Mouse (Mus musculus): ENCODE measurements at regions not wholly inside any gene's neighbourhood (a gene's known extent, or its start where the extent isn't known, plus 50 kb on each side); places are given as distances from the start of the nearest gene placed in this dataset.

DNA sequence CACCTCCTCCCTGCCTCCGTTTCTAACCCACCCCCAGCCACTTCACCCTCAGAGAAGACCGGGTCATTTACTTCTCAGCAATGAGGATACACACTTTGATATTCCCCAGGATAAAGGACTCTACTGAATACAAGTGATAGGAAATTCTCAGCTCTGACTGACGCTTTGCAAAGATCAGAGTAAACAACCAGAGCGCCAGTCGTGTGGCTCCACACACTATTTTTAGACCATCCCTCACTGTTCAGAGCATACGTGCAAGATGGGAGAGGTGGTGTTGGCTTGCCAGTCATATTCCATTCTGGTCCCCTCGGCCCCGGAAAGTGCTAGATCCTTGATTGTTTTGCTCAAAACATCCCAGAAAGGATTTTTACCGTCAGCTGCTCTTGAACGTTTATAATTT, 266.8 kb upstream of the Zfp637 start:
- no peak for ATAC-seq

DNA sequence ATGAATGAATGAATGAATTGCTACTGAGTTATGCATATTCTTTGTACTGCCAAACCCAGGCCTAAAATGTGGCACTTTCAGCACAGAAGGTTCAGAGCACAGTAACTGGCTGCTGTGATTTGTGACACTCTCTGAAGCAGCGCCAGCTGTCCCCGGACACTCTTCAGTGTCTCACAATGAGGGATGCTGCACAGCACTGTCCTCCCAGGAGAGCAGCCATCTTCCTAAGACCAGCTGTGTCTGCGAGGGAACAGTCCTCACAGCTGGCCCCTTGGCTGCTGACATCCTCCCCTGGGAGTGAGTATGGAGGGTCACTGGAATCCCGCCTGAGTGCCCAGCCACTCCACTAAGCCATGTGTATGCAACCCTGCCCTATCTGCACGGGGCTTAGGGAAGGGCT, 265.9 kb upstream of the Zfp637 start:
- ATAC-seq = no peak

DNA sequence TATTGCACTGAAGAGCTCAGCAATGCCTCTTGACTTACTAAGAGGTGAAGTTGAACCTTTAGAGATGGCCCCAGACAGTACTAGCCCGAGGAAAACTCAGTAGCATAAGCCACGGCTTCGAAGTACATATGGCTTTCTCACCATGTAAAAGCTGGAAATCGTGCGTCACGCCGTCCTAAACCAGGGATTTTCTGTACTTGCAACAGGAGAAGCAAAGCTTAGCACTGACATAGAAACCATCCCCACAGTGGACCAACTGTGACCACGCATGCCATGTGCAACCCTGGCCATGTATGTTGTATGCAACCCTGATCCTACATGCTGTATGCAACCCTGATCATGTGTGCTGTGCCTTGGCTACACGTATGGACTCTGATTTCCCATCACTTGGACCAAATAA, 265.0 kb upstream of the Zfp637 start:
- no peak for ATAC-seq

DNA sequence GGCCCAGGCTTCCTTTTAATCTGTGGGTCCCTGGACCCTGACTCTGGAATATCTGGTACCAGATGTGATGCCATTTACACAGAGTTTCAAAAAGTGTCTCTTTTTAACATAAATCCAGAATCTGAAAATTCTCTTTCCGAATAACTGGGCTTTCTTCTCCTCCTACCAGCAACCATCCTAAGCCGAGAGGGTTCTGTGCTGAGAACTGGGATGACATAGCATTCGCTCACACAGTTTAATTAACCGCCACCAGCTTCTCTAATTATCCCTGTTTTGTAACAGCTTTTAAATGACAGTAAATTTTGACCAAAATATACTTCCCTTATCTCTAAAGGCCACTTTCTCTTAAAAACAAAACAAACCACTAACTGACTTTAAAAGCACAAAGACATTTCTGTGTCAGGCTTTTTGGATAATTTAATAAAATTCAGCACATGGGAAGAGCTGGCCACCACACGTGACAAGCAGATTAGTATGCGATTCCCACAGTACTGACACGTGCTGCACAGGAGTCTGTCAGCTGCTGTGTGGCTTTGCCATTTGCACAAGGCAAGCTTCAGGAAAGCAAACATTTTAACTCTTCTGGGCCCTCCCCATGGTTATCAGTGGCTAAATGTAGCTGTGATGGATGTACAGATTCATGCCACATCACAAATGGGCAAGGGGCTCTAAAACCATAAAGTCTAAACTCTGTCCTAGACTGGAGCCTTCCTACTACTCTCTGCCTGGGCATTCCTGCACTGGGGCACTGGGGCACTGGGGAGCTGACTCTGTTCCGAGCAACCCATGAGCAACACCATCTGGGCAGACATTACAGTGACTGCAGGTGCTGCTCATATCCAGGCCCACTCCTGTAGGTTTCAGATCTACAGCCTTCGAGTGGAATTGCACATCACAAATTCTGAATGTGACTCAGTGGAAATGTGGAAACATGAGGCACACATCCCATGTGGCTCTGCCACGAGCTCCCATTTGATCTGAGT, 263.1 kb upstream of the Zfp637 start:
- no peak for ATAC-seq

DNA sequence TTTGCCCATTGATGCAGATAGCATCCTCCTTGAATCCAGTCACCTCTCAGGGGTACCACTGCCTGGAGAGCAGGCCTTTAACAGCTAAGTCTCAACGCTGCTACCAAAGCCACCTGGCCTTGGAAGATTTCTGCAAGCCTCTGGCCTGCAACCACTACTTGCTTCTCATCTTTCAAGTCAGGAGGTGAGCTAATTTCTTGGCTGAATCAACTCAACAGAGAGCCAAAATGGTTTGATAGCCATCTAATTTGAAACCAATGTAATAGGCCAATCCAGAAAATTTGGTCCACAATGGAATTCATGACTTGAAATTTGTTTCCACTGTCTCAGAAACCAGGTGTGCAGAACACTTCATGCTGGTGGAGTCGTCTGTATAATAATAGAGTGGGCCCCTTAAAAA, 260.0 kb upstream of the Zfp637 start:
- ATAC-seq = no peak

DNA sequence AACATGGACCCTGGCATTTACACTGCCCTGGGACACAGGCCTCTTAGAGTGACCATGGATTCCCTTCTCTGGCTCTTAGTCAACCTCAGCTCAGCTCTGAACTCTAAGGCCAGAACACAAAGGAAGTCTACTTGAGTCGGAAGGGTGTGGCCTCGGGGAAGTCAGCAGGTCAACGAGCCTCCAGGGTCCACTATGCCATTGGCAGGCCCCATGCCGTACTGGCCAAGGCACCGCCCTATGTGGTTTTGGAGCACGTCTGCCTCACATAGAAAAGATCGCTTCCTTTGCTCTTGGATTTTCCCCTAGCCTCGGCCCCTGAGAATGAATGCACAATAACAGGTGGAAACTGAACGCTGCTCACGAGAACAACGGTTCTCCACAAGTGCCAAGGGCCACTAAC, 257.9 kb upstream of the Zfp637 start:
- ATAC-seq = no peak

DNA sequence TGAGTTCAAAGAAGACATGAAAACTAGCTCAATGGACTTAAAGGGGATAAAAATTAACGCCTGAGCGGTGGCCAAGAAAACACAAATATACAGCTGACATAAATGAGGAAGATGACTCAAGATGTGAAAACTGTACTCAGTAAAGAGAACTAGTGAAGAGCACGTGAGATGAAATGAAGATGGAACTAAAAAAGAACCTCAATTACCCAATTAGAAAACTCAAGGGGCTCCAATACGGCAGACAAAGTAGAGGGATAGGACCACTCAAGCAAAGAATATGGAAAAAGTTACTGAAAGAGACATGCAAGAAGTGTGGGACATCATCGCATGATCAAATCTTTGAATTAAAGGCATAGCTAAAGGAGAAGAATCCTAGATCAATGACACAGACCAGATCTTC, 256.4 kb upstream of the Zfp637 start:
- no peak for ATAC-seq

DNA sequence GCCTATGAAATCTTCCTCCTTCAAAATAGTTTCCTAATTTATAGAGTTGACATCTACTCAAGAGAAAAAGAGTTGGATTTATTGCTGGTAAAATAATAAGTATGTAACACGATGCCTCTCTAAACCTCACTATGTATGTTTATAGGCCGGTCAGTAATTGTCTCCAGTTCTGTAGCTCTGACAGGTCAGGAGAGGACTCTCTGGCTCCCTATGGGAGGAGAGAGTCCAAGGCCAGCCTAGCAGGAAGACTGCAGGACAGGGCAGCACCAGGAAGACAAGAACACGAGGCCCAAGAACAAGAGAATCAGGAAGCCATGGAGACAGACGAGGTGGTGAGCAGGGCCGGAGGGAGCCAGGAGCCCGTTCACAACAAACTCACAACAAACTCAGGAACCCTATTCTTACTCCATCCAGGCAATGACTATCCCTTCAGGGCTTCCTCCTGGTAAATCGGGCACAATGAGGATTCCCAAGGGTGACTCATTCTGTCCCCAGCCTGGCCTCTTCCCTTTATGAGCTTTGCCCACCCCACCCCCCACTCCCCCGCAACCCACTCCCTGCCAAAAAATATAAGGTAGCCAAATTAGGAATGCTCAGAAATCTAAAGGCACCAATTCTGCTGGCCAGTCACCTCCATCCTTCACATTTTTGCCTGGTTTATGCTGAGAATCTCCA, 244.7 kb upstream of the Zfp637 start:
- no peak for ATAC-seq

DNA sequence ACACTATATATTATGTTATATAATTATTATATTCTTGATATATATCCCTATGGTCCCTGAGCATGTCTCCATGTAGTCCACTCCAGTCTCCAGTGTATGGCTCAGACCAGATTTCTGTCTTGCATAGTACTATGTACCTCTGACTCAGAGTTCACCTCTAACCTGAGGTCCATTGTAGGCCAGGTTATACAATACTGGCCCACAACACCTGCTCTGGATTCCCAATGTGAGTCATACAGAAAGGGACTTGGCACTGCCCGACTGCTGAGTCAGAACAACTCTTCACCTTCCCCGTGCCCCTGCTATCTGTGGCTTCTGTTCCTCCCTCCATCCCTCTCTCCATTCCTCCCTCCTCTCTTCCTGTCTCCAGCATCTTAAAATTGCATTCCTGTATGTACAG, 236.1 kb upstream of the Zfp637 start:
- ATAC-seq = no peak

DNA sequence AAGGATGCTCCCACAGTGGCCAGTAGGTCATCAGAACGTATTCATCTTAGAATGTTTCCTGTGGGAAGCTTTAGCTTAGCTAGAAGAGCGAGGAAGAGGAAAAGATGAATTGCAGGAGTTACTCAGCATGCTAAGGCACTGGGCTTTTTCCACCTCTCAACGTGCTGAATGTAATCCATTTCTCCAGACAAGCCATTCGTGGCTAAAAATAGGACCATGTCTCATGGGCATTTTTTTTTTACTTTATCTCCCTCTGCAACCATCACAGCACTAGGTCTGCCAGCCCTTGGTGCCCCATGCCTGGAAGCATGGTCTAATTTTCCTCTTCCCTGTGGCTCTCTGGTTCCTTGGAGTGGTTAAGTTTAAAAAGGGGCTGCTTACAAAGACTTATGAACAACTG, 235.3 kb upstream of the Zfp637 start:
- no peak for ATAC-seq

DNA sequence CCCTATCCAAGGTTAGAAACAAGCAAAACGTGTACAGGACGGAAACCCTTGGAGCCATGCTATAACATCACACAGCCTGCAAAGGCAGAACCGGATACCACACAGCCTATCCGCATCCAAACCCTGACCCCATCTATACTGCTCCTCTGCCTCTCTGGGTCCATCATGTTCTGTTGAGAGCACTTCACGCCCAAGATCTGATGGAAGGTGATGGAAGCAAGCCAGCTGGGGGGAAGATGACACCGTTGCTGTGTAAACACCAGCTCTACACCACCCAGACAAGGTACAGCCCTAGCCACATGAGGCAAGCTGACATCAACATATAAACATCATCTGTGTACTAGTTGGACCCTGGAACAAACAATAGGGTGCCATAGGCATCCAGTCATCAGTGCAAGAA, 234.8 kb upstream of the Zfp637 start:
- ATAC-seq = no peak

DNA sequence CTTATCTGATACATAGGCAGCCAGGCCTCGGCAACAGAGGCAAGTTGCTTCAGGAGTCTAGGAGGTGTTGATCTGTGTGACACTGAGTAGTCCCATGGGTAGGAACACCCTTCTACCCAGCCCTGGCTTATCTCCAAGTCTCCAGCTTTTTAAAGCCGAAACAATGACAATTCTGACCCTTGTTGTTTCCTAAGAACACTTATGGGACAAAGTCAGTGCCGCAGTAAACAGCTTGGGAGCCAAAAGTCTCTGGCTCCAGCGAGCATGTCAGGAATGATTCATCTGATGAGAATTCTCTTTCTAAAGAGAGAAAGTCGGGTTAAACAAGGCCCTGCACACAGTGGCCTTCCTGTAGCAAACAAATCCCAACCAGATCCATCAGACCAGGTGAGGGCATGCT, 234.0 kb upstream of the Zfp637 start:
- ATAC-seq = no peak

DNA sequence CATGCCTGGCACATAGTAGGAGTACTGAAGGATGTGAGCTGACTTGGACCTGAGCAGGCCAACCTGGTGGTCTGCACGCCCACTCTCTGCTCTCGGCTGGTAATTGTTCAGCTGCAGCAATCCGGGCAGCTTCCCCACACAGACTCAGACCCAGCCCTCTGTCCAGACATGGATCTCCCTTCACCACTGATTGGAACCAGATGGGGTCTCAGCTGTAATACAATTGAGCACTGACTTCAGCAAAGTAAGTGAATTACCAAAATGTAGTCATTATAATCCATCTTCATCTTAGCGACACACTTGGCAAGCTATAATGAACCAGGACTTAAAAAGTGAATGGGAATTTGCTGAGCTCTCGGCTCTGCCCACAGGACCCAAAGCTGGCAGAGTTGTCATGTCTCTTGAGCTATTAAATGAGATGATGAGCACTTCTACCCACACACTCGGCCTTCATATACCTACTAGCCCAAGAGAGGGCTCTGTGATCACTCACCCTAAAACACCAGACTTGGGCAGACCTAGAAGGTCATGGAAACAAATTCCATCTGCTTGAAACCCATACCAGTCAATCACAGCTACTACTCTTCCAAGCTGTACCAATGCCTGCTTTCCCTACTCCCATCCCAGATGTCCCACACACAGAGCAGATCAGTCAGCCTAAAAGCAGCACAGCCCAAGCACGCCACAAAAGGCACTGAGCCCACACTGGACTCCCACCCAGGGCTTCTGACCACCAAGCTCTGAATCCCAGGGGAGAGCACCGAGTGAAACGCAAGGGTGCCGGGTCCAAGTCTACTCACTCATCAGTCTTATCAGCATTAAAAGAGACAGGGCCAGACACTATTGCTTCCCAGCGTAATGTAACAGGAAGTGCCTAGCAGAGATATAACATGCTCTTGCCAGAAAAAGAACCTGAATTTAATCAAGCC, 231.2 kb upstream of the Zfp637 start:
- ATAC-seq = no peak

DNA sequence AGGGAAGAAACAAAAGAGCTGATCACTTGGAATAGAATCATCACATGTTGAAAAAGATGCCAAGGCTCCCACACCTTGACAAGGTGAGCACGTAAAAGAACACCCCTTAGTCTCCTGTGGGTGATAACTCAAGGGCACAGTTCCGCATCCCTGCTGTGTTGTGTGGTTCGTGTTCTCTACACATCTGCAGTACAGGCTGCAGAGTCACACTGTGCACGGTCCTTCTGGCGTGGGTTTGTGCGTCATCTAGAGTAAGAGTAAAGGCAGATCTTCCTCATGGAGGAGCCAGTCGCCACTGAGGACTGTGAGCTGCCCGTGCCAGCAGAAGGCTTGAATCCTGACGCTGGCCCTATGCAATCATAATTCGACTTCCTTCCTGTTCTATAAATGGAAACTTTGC, 229.7 kb upstream of the Zfp637 start:
- ATAC-seq = no peak

DNA sequence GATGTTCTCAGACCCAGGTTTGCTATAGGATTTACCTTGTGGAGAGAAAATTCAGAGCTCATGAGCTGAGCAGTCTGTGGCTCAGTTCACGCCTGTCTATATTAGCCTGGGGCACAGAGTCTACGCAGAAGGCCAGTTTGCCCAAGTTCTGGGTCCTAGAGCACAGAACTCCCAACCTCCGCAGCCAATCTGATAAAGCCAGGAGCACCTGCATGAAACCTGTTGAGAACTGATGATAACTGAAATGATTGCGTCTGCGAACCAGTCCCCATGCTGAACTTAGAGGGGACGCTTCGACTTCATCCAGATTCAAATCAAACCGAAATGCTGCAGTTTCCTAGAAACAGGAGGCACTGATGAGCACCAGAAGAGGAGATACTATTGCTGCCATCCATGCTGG, 229.0 kb upstream of the Zfp637 start:
- ATAC-seq = no peak

DNA sequence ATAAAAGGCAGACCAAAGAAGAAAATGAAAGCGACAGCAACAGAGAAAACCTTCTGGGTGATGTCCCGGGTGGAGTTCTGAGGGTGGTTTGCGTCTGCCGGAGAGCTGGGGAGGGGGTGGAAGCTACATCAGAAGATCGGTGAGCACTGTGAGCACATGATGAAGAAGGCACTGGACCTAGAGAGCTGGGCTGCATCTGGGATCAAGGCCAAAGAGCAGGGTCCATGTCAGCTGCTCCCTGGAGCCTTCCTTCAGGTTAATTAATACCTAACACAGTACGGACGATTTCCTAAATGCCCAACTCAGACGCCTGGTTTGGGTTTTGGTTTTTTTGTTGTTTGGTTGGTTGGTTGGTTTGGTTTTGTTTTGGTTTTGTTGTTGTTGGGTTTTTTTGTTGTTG, 228.6 kb upstream of the Zfp637 start:
- no peak for ATAC-seq

DNA sequence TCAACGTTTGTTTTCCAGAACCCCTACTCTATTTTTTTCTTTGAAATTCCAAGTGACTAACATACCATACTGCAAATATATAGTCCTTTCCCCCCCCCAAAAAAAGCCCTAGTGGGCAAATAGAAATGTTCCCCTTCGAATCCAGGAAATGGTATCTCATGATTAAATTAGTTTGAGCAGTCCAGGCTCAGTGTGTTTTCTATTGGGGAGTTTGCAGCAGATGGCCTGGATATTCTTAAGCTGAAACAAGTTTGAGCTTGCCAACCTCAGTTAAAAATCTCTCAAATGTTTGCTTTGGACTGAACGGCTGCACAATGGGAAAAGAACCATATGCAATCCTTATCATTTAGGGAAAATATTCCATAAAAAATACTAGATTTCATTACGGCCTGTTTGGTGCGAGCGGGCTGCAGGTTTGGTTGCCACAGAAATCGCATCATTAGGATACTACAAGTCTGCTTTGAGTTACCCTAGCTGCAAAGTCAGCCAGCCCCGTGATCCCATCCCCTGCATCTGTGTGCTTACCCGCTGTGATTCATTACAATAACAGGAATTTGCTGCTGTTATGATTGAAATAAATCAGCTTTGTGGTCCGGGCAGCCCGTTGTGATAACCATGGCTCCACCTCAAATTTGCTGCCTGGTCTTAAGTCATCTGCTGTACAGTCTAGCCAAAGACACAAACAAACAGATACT, 227.2 kb upstream of the Zfp637 start:
- no peak for ATAC-seq

DNA sequence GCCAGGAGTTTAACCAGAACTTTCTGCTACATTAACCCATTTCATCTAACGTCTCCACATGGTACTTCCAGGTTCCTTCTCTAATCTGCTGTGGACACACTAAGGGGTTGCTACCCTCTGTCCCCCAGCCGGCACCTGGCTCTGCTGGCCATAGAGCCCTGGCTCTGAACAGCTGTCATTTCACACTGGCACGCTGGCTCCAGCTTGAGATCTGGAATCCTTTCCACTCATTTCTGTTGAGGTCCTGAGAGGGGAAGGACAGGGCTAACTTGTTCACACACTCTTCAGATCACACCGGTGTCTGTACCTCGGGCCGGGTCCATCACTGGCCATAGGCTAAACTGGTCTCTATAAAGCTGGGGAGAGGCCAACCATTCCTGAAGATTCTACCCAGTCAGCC, 226.6 kb upstream of the Zfp637 start:
- no peak for ATAC-seq

DNA sequence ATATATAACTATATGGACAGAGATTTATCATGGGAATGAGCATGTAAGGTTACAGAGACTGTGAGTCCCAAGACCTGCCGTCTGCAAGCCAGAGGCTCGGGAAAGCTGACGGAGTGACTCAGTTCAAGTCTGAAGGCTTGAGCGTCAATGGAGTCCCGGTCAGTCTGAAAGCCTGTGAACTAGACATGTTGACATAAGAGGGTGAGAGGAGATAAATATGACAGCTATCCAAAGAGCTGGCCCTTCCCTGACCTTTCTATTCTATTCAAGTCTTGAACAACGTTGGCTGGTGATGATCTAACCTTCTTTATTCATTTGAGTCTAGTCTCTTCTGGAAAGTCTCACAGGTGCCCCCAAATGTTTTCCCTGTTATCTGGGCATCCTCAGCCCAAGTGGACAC, 223.8 kb upstream of the Zfp637 start:
- no peak for ATAC-seq

DNA sequence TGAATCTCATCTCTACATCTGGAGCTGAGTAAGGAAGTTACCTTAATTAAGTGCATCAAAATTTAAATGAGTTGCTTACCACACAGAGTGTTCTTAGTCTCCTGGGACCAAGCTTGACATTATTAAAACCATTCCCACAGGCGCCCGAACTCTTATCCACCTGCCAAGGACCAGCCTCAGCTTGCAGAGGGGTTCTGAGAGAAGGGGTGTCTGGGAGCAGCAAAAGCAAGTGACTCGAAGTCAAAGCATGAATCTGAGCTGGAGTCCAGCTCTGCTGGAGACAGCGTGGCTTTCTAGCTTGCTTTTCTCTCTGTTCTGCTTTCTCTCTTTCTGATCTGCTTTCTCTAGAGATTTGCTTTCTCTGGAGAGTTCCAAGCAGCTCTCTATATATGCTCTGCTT, 223.0 kb upstream of the Zfp637 start:
- no peak for ATAC-seq

DNA sequence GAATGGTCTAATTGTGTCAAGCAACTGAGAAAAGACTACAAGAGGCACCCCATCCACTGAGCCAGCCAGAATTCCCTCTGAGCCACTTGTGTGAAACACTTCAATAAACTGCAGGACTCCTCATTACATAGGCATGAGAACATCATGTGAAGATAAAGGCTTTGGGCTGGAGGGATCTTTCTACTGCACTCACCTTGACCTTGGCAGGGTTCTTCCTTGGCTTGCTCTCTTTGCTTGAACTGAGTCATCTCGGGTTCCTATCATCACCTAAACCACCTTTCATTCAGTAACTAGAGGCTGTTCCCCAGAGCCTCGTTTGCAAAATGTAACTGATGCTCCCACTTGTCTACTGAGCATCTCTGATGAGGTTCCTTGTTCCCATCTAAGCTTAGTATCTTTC, 221.4 kb upstream of the Zfp637 start:
- ATAC-seq = no peak

DNA sequence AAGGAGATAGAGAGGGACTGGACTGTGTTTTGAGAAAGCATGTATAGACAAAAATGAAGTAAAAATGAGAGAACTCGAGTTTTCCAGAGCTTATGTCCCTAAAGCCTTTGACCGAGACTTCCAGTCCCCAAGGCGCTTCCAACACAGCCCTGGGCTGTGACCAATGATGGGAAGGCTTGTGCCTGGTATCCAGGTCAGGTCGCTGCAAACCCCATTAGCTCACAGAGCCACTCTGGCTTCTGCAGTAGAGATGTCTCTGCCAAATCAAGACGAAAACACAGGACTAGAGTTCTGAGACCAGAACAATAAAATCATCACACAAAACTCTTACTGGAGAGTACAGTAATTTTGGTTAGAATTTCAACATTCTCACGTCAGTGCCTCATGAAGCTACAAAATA, 218.5 kb upstream of the Zfp637 start:
- no peak for ATAC-seq

DNA sequence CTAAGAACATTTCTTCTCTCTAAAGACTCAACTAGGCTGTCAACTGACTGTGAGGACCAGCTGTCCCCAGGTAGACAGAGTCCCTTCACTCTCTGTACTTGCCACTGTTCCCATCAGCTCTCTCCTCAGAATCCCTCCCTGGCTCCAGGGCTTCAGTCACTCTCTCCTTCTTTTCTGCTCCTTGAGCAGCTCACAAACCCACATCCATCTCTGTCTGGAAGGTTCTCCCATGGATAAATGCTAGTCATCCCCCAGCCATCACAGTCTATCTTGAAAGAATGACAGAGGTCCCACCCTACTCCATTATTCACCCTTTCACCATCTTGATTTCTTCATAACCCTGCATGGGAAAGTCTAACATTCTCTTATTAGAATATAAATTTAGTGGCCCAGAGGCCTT, 218.0 kb upstream of the Zfp637 start:
- no peak for ATAC-seq
